Mouse (Mus musculus): ENCODE results near the gene Kcnt2. TPM values are rescaled to one million over a fixed set of nuclear protein-coding genes. Genes with fewer than 3 reads are reported as not detected.

Kcnt2 gene
- total RNA-seq, 2 experiments from 2014 or later, result 54.9 to 60.2 TPM

DNA sequence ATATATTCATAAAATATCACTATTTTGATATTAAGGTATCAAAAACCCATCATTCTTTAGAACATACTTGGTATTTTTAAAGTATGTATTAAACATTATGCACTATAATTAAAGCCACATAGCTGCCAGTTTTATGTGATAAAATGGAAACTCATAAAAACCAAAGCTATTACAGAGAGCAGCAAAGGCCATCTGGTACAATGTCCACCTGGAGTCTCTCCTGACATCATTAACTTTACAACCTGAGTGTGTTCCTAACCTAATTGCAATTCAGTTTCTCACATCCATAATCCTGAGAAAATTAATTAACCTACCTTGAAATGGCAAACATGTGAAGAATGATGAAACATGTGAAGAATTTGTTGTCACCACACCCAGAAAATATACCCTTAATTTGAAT is 288.9 kb downstream of the Kcnt2 start:
- Histone ChIP-seq H3K4me3 (no peak overlapping the region), H3K27ac (no peak overlapping the region)
- TF ChIP-seq CTCF (IDR thresholded peaks at IDR 0.05), result no peak
- no peak for DNase-seq (ENCODE audit: extremely low spot score in 1 of 2, low spot score in 2 of 2)
- intact Hi-C loops (cut with DNase I), result loop anchor here (5.0 to 10.0 kb wide), 2 partner anchors 127 to 290 kb away; partner anchors contain the start of gene Kcnt2

DNA sequence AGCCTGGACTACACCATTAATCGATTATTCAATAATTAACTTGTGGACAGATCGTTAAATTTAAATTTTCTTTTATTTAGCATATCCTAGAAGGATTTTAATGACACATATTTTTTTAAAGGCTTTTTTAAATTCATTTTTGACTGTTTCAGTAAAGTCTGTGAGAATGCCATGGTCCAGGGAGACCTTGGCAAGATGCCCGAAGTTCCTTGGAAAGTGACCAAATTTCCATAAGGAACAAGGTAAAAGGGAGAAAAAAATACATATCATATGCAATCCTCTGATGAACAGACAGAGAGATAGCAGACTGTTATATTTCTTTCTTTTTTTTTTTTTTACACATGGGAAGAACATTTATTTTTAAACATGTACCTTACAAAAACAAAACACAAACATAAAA is 296.1 kb downstream of the Kcnt2 start:
- TF ChIP-seq CTCF (IDR thresholded peaks at IDR 0.05), result no peak

DNA sequence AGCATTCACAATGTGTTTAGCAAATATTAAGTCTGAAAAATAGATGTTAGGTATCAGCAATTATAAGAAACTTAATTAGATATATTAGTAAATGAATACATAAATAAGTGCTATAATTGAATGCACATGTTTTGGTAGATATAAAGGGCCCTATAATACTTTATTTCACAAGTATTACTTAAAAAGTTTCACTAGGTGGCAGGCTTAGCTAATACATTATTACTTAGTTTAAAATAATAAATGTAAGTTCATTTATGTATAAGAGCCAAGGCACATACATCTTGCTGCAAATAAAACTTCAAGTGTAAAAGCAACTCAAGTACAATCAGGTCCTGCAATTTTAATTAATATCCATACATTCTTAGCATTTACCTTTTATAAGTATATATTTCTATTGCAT is 302.8 kb downstream of the Kcnt2 start:
- intact Hi-C loops (cut with DNase I), result loop anchor here (1.0 kb wide), 1 partner anchor 113 kb away; no protein-coding TSS in a partner anchor

More for the DNA sequence above, 296.1 kb downstream of the Kcnt2 start:
- no peak for DNase-seq (ENCODE audit: extremely low spot score in 1 of 2, low spot score in 2 of 2)
- intact Hi-C loops (cut with DNase I), result no loop called here
- no peak overlapping the region for H3K4me3 ChIP-seq
- no peak overlapping the region for H3K27ac ChIP-seq

DNA sequence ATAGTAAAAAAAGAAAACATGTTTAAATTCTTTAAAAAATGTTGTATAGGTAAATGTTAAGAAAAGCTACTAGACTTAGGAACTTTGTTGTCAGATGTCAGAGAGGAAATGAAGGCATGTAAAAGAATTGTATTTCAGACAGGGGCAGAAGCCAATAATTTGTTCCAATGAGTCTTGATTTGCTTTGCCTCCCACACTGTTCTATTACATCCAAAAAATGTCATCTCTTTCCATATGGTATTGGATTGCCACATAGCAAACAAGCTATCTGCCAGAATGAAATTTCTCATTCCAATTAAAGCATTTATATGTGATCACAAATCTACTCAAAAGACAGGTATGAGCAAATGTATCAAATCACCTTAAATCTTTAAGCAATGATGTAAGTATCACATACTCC is 314.8 kb downstream of the Kcnt2 start:
- intact Hi-C loops (cut with DNase I), result no loop called here
- DNase-seq (ENCODE audit: extremely low spot score in 1 of 2, low spot score in 2 of 2), result no peak
- H3K4me3 ChIP-seq, result no peak overlapping the region
- TF ChIP-seq CTCF (IDR thresholded peaks at IDR 0.05), result no peak
- no peak overlapping the region for H3K27ac ChIP-seq

More for the DNA sequence above, 302.8 kb downstream of the Kcnt2 start:
- DNase-seq (ENCODE audit: extremely low spot score in 1 of 2, low spot score in 2 of 2), result no peak
- Histone ChIP-seq H3K4me3 (no peak overlapping the region), H3K27ac (no peak overlapping the region)
- TF ChIP-seq CTCF (IDR thresholded peaks at IDR 0.05), result peak; percentile 39

DNA sequence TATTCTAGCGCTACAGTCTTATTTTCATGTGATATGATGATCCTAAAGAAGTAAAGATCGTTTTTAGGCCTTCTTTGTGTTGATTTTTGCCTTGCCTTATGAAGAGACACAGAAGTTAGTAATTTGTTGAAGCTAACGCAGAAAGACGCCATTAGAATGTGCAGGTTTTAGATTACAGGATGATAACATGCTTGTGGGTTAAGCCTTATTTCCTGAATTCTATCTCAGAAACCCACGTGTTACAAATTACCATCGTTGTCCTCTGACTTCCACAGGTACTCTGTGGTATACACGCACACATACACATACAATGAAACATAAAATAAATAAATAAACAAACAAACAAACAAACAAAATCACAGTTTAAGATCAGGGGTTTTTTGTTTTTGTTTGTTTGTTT is 326.2 kb downstream of the Kcnt2 start:
- intact Hi-C loops (cut with DNase I), result no loop called here
- no peak overlapping the region for H3K4me3 ChIP-seq
- no peak overlapping the region for H3K27ac ChIP-seq
- no peak for TF ChIP-seq CTCF (IDR thresholded peaks at IDR 0.05)
- DNase-seq (ENCODE audit: extremely low spot score in 1 of 2, low spot score in 2 of 2), result no peak

DNA sequence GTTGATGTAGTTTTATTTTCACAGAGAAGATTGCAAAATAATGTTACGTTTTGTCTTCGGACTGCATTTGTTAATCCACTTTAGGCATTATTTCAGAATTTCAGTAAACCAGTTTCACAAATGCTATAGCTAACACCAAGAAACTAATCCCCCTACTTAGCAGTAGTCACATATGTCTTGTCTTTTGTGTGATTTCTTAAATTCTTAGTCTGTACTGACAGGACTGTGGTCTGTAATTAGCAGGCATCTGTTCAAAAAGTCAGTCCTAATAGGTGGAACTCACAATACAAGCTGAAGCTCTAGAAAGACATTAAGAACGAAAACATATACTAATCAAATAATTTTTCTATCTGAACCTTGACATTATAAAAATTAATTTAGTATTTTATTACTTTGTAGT is 332.6 kb downstream of the Kcnt2 start:
- intact Hi-C loops (cut with DNase I), result no loop called here
- no peak for DNase-seq (ENCODE audit: extremely low spot score in 1 of 2, low spot score in 2 of 2)
- no peak for TF ChIP-seq CTCF (IDR thresholded peaks at IDR 0.05)
- no peak overlapping the region for H3K4me3 ChIP-seq
- no peak overlapping the region for H3K27ac ChIP-seq

DNA sequence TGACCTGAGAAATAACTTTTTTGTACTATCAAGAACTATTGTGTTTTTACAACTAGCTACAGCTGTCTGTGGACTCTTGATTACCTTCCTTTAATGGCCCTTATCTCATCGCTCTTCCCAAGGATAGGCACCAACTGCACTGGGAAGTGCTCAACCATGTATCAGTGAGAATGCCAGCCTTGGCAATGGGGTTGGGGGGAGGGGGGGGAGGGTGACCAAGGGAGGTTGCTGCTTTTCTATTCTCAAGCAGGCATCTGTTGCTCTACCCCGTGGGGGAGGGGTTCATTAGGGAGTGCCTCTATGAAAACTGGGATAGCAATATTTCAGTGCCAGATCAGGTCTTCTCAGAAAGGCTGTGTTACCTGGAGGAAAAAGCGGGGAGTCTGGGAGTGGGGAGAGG is 342.3 kb downstream of the Kcnt2 start:
- no peak for DNase-seq (ENCODE audit: extremely low spot score in 1 of 2, low spot score in 2 of 2)
- H3K27ac ChIP-seq, result no peak overlapping the region
- no peak overlapping the region for H3K4me3 ChIP-seq
- intact Hi-C loops (cut with DNase I), result no loop called here
- no peak for TF ChIP-seq CTCF (IDR thresholded peaks at IDR 0.05)

DNA sequence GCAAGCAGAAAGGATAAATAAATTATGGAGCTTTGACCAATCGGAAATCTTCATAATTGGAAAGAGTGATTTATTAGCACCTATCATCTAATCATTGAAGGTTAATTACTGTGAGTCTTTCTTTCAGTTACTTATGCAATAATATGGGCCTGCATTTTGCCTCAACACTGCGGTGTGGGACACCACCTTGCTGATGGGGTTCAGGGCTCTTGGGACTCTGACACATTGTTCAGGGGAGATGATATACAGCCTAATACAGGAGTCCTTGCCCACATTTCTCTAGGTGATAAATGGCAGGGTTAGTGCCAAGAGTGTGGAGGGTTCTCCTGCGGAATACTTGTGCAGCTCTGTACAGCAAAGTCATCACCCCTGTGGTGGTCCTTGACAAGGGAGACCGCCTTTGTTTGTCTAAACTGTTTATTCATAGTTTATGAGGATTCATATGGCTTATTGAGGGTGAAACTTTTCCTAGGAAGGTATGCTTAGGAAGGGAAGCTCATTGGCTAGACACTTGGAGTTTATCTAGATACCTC is 362.9 kb downstream of the Kcnt2 start:
- intact Hi-C loops (cut with DNase I), result no loop called here
- no peak for TF ChIP-seq CTCF (IDR thresholded peaks at IDR 0.05)

DNA sequence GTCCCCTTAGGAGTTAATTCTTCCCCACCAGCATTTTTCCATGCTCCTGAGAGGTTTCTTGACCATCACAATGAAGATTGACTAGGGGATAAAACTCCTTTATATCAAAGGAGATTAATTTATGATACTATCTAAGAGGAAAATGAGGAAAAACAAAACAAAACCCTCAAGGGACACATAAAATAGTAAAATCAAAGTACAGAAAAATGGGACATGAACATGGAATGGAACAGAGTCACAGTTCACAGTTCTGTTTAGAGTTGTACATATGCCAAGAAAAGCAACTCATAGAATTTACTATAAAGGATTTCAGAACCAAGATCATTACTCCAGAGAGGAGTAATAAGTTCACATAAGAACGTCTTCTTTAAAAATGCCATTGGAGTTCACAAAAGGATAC is 367.1 kb downstream of the Kcnt2 start:
- no peak overlapping the region for H3K4me3 ChIP-seq
- no peak for TF ChIP-seq CTCF (IDR thresholded peaks at IDR 0.05)
- intact Hi-C loops (cut with DNase I), result no loop called here
- no peak overlapping the region for H3K27ac ChIP-seq
- no peak for DNase-seq (ENCODE audit: extremely low spot score in 1 of 2, low spot score in 2 of 2)

More for the DNA sequence above, 362.9 kb downstream of the Kcnt2 start:
- Histone ChIP-seq H3K27ac (no peak overlapping the region), H3K4me3 (no peak overlapping the region)
- DNase-seq (ENCODE audit: extremely low spot score in 1 of 2, low spot score in 2 of 2), result no peak

DNA sequence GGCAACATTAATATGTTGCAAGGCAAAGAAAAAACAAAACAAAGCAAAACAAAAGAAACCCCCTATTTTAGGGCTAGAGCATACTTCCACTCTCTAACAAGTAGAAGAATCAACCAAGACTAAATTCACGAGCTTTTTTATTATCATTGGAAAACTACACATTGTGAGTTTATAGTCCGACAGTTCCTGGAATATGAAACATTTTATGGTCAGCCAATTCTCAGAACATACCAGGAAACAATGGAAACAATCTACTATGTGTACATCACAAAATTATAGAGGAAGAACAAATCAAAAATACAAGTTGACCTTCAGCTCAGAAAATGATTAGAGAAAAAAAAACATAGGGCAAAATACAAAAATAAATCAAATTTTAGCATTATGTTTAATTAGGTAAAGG is 368.9 kb downstream of the Kcnt2 start:
- H3K27ac ChIP-seq, result no peak overlapping the region
- H3K4me3 ChIP-seq, result no peak overlapping the region
- intact Hi-C loops (cut with DNase I), result no loop called here
- DNase-seq (ENCODE audit: extremely low spot score in 1 of 2, low spot score in 2 of 2), result no peak
- no peak for TF ChIP-seq CTCF (IDR thresholded peaks at IDR 0.05)

DNA sequence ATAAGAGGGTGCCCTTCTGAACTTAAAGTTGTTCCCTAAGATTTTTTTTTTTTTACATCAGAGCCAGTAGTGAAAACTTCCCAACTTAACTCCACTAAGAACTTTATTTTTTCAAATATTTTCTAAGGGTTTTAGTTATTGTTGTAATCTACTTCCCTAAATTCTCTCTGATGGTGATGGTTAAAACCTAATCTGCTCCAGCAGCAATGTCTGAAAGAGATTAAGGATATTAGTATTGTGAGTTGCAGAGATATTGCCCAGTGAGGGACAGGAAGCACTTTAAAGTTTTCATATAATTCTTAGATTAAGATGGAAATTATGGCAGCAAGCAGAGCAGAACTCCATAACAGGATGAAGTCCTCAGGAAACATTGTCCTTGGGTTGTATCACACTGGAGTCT is 372.2 kb downstream of the Kcnt2 start:
- H3K4me3 ChIP-seq, result no peak overlapping the region
- no peak overlapping the region for H3K27ac ChIP-seq
- intact Hi-C loops (cut with DNase I), result no loop called here
- no peak for TF ChIP-seq CTCF (IDR thresholded peaks at IDR 0.05)
- DNase-seq (ENCODE audit: extremely low spot score in 1 of 2, low spot score in 2 of 2), result no peak

DNA sequence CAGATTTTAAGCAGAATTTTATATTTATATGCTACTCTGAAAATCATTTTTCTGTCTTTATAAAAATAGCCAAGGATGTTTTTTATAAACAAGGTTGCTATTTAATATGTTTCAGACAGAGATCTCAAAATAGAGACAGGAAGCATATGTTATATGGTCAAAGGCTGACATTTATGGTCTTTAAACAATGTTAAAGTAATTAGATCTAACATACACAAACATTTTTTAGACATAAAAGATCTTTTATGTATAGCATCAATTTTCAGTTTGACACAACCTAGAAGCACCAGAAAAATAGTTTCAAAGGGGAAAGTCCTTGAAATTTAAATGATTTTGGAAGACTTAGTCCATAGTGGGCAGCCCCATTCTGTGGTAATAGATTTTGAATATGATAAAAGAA is 379.0 kb downstream of the Kcnt2 start:
- H3K27ac ChIP-seq, result no peak overlapping the region
- intact Hi-C loops (cut with DNase I), result no loop called here
- no peak for DNase-seq (ENCODE audit: extremely low spot score in 1 of 2, low spot score in 2 of 2)
- TF ChIP-seq CTCF (IDR thresholded peaks at IDR 0.05), result no peak
- H3K4me3 ChIP-seq, result no peak overlapping the region

DNA sequence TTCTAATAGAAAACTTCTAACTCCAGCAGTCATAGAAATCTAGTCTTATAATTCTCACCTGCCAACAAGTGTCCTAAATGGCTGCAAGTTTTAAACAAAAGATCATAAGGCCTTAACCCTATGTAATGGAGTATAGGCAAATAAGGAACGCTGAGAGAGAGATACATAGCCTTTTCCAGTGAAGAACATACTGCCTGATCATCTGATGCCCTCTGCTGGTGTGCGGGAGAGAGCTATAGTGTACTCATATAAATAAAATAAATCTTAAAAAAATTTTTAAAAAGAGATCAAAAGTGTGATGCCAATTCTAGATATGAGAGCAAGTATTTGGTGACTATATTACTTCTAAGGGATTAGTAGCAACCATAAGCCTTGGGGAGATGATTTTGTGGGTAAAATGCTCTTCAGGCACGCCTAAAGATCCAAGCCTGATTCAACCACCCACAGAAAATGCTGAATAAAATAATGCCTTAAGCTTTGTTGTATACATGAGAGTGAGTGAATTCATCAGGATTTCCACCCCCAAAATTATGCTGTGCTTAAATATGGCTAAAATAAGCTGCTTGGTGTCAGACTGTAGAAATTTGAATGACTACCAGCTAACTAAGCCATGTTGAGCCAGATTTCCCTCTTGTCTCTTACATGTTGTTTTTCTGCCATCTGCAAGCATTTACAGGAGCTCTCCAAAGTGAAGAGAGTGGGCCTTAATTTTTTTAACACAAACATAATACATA is 413.8 kb downstream of the Kcnt2 start:
- peak; percentile 61 for TF ChIP-seq CTCF (IDR thresholded peaks at IDR 0.05)
- intact Hi-C loops (cut with DNase I), result loop anchor here (1.0 to 10.0 kb wide), 3 partner anchors 127 to 1185 kb away; no protein-coding TSS in a partner anchor
- DNase-seq (ENCODE audit: extremely low spot score in 1 of 2, low spot score in 2 of 2), result peak in 1 of 2 experiments; percentile 13

More for the DNA sequence above, 413.8 kb downstream of the Kcnt2 start:
- no peak overlapping the region for H3K27ac ChIP-seq
- no peak overlapping the region for H3K4me3 ChIP-seq

Data from left cerebral cortex, adult 2 months (tissue).